Mouse (Mus musculus) small intestine, adult 2 months (tissue): Measurements from ENCODE around the gene Dtx3. TPM values are rescaled to one million over a fixed set of nuclear protein-coding genes. Genes with fewer than 3 reads are reported as not detected.

Experiments
- H3K27ac ChIP-seq: fragments of 200-500 bp; 2 replicates; pipeline ENCODE4 v1.5.1; 2012; ENCODE audit warnings: low read depth, low read length, control low read depth, inconsistent platforms; ENCODE audit not compliant: insufficient read depth
- H3K27me3 ChIP-seq: fragments of 200-500 bp; 2 replicates; pipeline ENCODE4 v1.6.1; 2012; ENCODE audit warnings: mild to moderate bottlenecking, moderate library complexity, low read length, inconsistent platforms; ENCODE audit not compliant: control insufficient read depth, insufficient read depth
- H3K36me3 ChIP-seq: fragments of 200-500 bp; 2 replicates; pipeline ENCODE4 v1.6.1; 2012; ENCODE audit warnings: mild to moderate bottlenecking, low read length, control low read depth, inconsistent platforms; ENCODE audit not compliant: control insufficient read depth, insufficient read depth
- H3K4me1 ChIP-seq: fragments of 200-500 bp; 2 replicates; pipeline ENCODE4 v1.6.1; 2012; ENCODE audit warnings: low read length, inconsistent platforms, mixed read lengths; ENCODE audit not compliant: control insufficient read depth, insufficient read depth, insufficient read length
- H3K4me3 ChIP-seq: fragments of 200-500 bp; 2 replicates; pipeline ENCODE4 v1.5.1; 2012; ENCODE audit warnings: low read depth, mild to moderate bottlenecking, control low read depth, inconsistent platforms, low read length, moderate library complexity
- CTCF ChIP-seq: fragments of 200-500 bp; IDR thresholded peaks from 2 replicates; pipeline ENCODE4 v1.5.1; 2012; ENCODE audit warnings: low read depth, mild to moderate bottlenecking, control low read depth, inconsistent platforms, low read length, moderate library complexity, mixed read lengths; ENCODE audit not compliant: insufficient replicate concordance, insufficient read length; ENCODE audit errors: extremely low read depth
- POLR2A ChIP-seq: fragments of 200-500 bp; IDR thresholded peaks from 2 replicates; pipeline ENCODE4 v1.6.1; 2012; ENCODE audit warnings: low read depth, mild to moderate bottlenecking, control low read depth, inconsistent platforms, low read length, moderate library complexity
- WGBS: fragments of 180-500 bp; shearing (Covaris S2); methylation state at CpG from one replicate; pipeline ENCODE4 v1.1.7; 2018; 5-methylcytosine and 5-hydroxymethylcytosine counted together
- polyA plus RNA-seq: library from polyadenylated mRNA; depleted of rRNA; stranded (reverse); fragments of >200 nt; gene quantifications from 2 replicates; pipeline ENCODE4 v1.2.3, GENCODE M21; 2012

Gene Dtx3
- polyA plus RNA-seq, 1 experiment: 35.3 TPM

- H3K27me3 ChIP-seq: 0 out of 2 replicates have a peak, but pooled peaks cover 6% of the 10 kb centered on the region
- no peak overlapping the region for H3K27ac ChIP-seq
- no peak overlapping the region for H3K4me3 ChIP-seq
- no peaks in the 10 kb centered on the region for H3K36me3 ChIP-seq
- no peaks in the 10 kb centered on the region for H3K4me1 ChIP-seq
- WGBS: 76% methylated on average over 8 of the region's 8 CpGs
- TF ChIP-seq POLR2A (no peak), CTCF (no peak)
Measured at GRCm38 (mm10) chr10:127227163-127227562, 31.6 kb upstream of the Dtx3 start.

DNA sequence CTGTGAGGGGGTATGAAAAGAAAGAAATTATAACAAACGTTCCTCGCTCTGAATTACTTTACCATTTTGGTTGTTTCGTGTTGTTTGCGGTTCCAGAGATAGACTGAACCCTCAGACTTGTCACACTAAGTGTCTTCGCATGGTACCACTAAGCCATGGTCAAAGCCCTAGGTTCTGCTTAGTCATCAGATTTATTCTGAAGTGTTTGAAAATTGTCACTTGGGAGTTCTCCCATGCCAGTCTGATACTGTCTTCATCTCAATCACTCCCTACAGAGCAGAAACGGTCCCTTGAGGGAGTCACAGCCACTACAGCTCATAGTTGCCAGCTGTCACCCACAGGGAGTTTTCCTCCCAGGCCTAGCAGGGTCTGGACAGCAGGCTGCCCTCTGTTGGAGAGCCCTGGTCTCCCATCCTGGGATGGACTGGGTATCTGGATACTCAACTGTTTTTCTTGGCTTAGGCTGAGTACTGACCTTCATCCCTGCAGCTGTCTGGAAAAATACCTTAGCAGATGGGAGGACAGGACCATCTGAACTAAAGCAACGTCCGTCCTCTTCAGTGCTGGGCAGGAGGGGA is 30.9 kb upstream of the Dtx3 start:
- Histone ChIP-seq H3K4me3 (no peak overlapping the region), H3K4me1 (no peaks in the 10 kb centered on the region), H3K27me3 (0 out of 2 replicates have a peak, but pooled peaks cover 6% of the 10 kb centered on the region), H3K36me3 (no peaks in the 10 kb centered on the region), H3K27ac (no peak overlapping the region)
- WGBS: 63% methylated on average over 8 of the region's 8 CpGs
- TF ChIP-seq POLR2A: no peak

DNA sequence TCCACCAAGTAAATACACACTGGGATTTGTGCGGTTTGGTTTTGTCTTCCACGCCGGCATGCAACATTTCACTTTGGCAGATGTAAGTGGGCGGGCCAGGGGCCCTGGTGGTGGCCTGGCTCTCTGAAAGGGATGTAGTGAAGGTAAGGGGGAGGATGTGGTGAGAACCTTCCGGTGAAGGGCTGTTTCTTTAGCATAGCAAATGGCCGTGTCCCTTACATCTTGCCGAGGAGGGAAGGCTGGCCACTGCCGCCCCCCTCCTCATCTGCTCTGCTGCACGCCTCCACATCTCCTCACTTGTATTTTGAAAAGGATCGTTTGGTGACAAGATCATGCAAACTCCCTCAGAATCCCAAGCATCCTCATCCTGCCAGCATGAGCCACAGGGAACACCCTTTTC is 30.2 kb upstream of the Dtx3 start:
- H3K27ac ChIP-seq: no peak overlapping the region
- 53% methylated on average over 10 of the region's 10 CpGs for WGBS
- H3K36me3 ChIP-seq: no peaks in the 10 kb centered on the region
- H3K27me3 ChIP-seq: 0 out of 2 replicates have a peak, but pooled peaks cover 6% of the 10 kb centered on the region
- no peak for TF ChIP-seq POLR2A
- no peak for TF ChIP-seq CTCF
- H3K4me1 ChIP-seq: no peaks in the 10 kb centered on the region
- H3K4me3 ChIP-seq: no peak overlapping the region

DNA sequence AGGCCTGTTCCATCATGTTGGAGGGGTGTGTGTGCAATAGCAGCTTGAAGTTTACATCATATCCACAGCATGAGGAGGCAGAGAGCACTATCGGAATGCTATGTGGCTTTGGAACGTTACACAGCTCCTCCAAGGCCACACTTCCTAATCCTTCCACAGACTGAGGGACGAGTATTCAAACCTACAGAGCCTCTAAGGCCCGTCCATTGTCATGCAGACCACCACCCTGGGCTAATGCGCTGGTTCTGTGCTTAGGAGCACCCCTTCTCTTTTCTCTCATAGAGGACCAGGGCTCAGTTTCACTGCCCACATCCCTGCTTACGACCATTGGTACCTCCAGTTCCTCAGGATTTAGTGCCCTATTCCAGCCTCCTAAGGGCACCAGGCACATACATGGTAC is 29.7 kb upstream of the Dtx3 start:
- 57% methylated on average over 6 of the region's 6 CpGs for WGBS
- 0 out of 2 replicates have a peak, but pooled peaks cover 6% of the 10 kb centered on the region for H3K27me3 ChIP-seq
- no peaks in the 10 kb centered on the region for H3K4me1 ChIP-seq
- no peaks in the 10 kb centered on the region for H3K36me3 ChIP-seq
- TF ChIP-seq POLR2A: no peak
- TF ChIP-seq CTCF: no peak
- no peak overlapping the region for H3K4me3 ChIP-seq
- no peak overlapping the region for H3K27ac ChIP-seq

DNA sequence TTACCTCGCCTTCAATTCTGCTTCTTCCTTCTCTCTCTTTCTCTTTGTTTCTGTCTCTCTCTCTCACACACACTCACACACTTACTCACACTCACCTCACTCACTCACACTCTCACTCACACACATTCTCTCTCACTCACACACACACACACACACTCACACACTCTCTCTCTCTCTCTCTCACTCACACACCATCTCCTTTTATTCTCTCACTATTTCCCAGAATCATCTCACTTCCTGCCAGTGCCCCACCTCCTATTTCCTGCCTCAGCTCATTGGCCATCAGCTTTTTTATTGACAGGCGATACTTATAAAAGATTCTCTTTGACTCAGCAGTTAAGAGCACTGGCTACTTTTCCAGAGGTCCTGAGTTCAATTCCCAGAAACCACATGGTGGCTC is 22.8 kb upstream of the Dtx3 start:
- no peak for TF ChIP-seq CTCF
- TF ChIP-seq POLR2A: no peak
- Histone ChIP-seq H3K4me1 (peaks cover 4% of the 10 kb centered on the region; the same call in 1 of the 2 replicates), H3K36me3 (no peaks in the 10 kb centered on the region), H3K4me3 (no peak overlapping the region), H3K27me3 (no peaks in the 10 kb centered on the region), H3K27ac (no peak overlapping the region)
- 95% methylated on average over 2 of the region's 2 CpGs for WGBS

DNA sequence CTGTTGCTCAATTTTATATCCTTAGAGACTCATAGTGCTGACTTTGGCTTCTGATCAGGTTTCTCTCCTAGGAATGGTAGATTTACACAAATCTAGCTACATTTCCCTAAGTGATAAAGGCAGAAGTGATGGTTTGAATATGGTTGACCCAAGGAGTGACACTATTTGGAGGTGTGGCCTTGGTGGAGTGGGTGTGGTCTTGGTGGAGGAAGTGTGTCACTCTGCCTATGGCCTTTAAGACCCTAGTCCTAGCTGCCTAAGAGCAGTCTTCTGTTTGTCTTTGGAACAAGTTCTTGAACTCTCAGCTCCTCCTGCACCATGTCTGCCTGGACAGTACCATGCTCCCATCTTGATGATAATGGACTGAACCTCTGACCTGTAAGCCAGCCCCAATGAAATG is 21.6 kb upstream of the Dtx3 start:
- TF ChIP-seq CTCF: no peak
- Histone ChIP-seq H3K4me3 (no peak overlapping the region), H3K27ac (no peak overlapping the region), H3K36me3 (no peaks in the 10 kb centered on the region), H3K27me3 (no peaks in the 10 kb centered on the region), H3K4me1 (peaks cover 4% of the 10 kb centered on the region; the same call in 1 of the 2 replicates)

DNA sequence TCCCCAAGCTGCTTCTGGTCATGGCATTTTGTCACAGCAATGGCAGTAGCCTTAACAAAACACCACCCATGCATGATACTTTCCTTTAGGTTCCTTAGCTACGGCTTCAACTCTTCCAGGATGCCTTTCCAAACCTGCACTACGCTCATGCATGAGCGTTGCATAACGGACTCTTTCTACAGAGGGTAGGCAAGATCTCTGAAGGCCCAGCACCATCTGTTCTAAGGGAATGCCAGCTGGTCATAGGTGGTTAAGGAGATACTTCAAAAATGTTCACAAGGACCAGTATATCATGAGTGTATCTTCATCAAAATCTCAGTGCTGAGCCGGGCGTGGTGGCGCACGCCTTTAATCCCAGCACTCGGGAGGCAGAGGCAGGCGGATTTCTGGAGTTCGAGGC is 20.9 kb upstream of the Dtx3 start:
- H3K36me3 ChIP-seq: no peaks in the 10 kb centered on the region
- H3K27ac ChIP-seq: no peak overlapping the region
- no peak for TF ChIP-seq CTCF
- no peak for TF ChIP-seq POLR2A
- no peak overlapping the region for H3K4me3 ChIP-seq
- peaks cover 4% of the 10 kb centered on the region; the same call in 1 of the 2 replicates for H3K4me1 ChIP-seq
- 94% methylated on average over 11 of the region's 11 CpGs for WGBS
- no peaks in the 10 kb centered on the region for H3K27me3 ChIP-seq
